Mouse (Mus musculus) embryonic fibroblast, embryonic 13.5 days (primary cell): ENCODE results near the gene Jam2. TPM values are rescaled to one million over a fixed set of nuclear protein-coding genes. Genes with fewer than 3 reads are reported as not detected.

Source experiments
- H3K27ac ChIP-seq: 2 replicates; pipeline ENCODE4 v1.5.1; 2012; ENCODE audit warnings: low read length, control low read depth, inconsistent platforms; ENCODE audit not compliant: insufficient read depth
- H3K4me1 ChIP-seq: 2 replicates; pipeline ENCODE4 v1.6.1; 2011; ENCODE audit warnings: low read length; ENCODE audit not compliant: control insufficient read depth, insufficient read depth
- H3K4me3 ChIP-seq: 2 replicates; pipeline ENCODE4 v1.5.1; 2011; ENCODE audit warnings: mild to moderate bottlenecking, control low read depth, low read length; ENCODE audit not compliant: insufficient read depth
- CTCF ChIP-seq: IDR thresholded peaks from 2 replicates; pipeline ENCODE4 v1.5.1; 2011; ENCODE audit warnings: mild to moderate bottlenecking, control low read depth, low read length, moderate library complexity, borderline replicate concordance; ENCODE audit not compliant: insufficient read depth
- POLR2A ChIP-seq: IDR thresholded peaks from 2 replicates; pipeline ENCODE4 v1.6.1; 2011; ENCODE audit warnings: low read depth, mild to moderate bottlenecking, control low read depth, low read length, moderate library complexity
- polyA plus RNA-seq: library from polyadenylated mRNA; stranded (reverse); fragments of >200 nt; gene quantifications from 2 replicates; pipeline ENCODE4 v1.2.4, GENCODE M21; 2011; ENCODE audit warnings: low read depth; ENCODE audit not compliant: missing spikeins, insufficient read length

Gene Jam2
- polyA plus RNA-seq: 5.5 and 6.8 TPM in 2 replicates

DNA sequence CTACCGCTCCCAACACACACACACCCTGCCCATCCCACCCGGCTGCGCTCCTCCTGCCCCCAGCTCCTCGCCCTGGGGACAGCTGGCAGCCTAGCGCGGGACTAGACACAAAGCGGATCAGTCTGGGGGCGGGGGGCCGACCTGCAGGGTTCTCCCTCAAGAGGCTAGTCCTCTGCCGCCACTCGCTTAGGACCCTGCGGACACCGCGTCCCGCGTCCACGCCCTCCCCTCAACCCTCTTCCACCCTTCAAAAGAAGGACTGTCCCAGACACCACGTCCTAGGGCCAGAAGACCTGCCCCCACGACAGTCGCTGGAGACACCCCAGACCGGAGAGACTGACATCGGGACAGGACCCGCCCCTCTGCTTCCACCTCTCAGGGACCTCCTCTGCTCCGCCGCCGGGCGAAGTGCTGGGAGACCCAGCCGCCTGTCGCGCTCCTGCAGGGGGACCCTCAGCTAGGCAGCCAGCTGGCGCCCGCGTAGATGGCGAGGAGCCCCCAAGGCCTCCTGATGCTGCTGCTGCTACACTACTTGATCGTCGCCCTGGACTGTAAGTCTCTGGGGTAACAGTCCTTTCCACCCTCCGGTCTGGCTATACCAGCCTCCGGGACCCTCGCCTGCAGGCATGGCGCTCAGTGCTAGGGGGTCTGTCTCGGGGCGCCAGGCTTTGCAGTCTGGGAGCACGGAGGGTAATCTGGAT, at the start of gene Jam2:
Gene Jam2, plus strand, starts transcription at position 121 of the 701 bp plus-strand sequence.
- no peak within 1 kb of the TSS for H3K27ac ChIP-seq
- no peak for TF ChIP-seq CTCF
- TF ChIP-seq POLR2A: no peak
- H3K4me3 ChIP-seq: peak within 1 kb of the TSS; percentile 58
- H3K4me1 ChIP-seq: peaks cover 2% of the 10 kb centered on the region; the same call in 1 of the 2 replicates

DNA sequence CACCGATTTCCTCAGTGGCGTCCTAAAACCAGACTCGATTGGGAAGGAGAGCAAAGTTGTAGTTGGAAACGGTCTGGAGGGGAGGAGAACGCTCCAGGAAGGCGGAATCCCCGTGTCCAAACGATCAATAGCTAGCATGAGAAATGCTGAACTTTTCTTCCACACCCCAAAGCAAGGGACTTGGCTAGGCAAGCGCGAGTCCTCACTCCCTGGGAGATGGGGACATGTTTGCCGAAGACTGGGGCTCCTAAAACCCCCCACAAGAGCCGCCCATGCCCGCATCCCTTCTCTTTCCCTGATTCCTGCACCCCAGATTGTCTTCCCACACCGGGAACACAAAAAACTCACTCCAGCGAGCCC, 39.1 kb upstream of the Jam2 start:
- TF ChIP-seq CTCF (no peak), POLR2A (no peak)
- peaks cover 2% of the 10 kb centered on the region; the same call in 1 of the 2 replicates for H3K4me1 ChIP-seq
- no peak overlapping the region for H3K27ac ChIP-seq

DNA sequence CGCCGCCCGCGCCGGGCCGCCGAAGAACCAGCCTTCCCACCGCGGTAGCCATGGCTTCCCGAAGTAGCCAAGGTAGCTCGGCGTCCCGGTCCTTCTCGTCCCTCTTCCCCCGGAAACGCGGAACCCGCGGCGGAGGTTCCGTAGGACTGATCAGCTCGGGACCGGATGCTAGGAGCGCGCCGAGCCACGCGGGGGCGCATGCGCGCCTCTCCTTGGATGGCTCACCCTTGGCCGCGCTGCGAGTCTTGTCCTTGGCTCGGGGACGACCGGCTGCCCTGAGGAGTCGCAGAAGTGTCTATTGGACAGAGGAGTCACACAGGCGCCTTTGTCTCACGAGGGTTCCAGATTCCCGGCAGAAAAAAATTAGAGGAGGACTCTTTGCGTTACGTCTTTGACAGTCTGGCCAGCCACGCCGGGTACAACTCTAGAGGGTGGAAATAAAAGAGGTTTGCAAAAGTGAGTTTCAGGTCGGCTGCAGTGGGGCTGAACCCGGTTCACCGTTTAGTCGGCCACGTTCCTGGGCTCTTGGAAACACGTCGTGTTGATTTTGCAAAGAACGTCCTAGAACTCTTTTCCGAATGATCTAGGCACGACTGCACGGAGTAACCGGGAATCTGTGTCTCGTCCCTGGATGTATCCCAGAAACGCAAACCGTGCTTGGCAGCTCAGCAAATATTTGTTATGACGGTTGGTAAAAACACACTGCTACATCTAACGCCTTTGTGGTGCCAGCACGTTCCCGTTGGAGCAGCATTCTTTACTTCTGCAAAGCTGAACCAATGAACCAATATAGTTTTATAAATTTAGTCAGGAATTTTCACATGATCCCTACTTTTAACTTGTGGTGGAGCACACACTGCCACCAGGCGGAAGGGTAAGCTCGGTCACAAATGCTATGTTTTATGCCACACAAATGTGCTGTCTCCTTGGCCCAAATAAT, 38.5 kb upstream of the Jam2 start, which contains the start of gene Mrpl39:
Gene Mrpl39, minus strand, starts transcription at position 577 of the 940 bp plus-strand sequence.
- TF ChIP-seq POLR2A (peak; percentile 70), CTCF (peak; percentile 76)
- Histone ChIP-seq H3K4me1 (peaks cover 2% of the 10 kb centered on the region; the same call in 1 of the 2 replicates), H3K4me3 (peak within 1 kb of the TSS; percentile 80), H3K27ac (peak within 1 kb of the TSS; percentile 32)

More for the DNA sequence above, 39.1 kb upstream of the Jam2 start:
- H3K4me3 ChIP-seq: peak overlapping the region; percentile 80

DNA sequence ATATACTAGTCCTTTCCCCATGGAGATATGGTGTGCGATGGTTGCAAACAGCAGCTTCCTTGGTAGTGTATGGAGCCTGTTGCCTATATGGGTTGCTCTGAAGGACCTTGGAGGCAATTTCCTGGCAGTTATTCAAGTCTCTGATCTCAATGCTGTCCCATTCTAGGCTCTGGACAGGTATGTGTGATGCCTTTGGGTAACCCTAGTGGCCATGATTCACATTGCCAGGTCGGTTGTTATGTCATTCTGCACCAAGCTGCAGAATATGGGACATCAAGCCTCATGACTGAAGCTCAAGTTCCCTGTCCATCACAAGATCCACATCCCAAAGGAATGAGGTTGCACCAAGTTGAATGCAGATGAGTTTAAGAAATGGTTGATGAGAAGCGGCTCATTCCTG, 36.6 kb upstream of the Jam2 start:
- TF ChIP-seq POLR2A: no peak
- no peak for TF ChIP-seq CTCF
- H3K4me1 ChIP-seq: peaks cover 2% of the 10 kb centered on the region; the same call in 1 of the 2 replicates
- no peak overlapping the region for H3K4me3 ChIP-seq
- H3K27ac ChIP-seq: no peak overlapping the region

DNA sequence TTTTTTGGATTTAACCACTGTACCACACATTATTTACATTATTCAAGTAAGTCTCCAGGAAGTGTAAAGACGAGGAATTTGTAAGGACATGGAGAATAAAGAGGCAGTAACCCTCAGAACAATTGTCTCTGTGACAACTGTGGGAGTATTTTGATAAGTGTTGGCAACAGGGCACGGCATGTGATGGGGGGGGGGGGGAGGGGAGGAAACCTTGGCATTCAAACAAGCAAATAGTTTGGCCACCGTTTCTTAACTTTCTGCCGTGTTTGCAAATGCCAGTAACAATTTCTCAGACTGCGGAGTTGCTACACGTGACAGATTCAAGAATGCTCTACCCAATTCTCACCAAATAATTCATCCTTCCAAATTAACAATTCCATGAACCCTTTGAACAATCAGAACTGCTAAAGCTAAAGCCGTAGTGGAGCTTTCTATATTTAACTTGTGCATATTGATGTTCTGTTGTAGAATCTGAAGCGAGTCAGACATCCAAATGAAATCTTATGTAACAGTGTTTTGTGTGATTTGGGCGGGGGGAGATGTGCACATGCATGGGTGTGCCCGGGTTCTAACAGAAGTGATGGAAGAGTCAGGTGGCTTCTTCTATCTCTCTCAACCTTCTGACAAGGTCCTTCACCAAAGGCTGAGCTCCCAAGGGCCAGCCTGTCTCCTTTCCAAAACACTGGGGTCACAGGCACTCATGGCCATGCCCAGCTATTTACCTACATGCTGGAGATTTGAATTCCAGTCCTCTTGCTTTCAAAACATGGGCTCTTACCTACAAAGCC, 29.0 kb upstream of the Jam2 start:
- Histone ChIP-seq H3K27ac (no peak overlapping the region), H3K4me3 (no peak overlapping the region), H3K4me1 (no peaks in the 10 kb centered on the region)
- no peak for TF ChIP-seq POLR2A
- TF ChIP-seq CTCF: no peak

DNA sequence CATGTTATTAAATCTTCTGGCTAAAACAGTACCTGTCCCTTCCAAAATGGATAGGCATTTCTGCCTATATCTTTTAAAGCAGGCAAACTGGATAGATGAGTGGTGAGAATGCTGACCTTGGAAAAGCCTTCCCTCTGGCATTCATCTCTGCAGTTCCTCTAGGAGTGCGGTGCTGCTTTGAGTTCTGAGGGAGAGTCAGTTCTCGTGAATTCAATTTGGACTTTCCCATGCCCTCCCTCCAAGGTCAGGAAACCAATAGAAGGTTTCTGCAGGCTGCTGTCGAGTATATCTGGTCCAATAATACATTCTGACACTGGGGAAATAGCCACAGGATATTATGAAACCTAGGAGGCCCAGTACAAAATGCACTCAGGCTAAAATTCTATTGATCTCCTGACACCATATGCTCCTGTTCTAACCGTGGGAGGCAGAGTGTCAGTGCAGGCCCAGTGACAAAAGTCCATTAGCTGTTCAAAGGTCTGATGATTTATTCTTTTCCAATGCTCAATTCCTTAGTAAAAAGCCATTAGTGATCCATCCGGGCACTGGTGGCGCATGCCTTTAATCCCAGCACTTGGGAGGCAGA, 28.1 kb upstream of the Jam2 start:
- no peak overlapping the region for H3K4me3 ChIP-seq
- H3K4me1 ChIP-seq: no peaks in the 10 kb centered on the region
- TF ChIP-seq CTCF (no peak), POLR2A (no peak)
- H3K27ac ChIP-seq: no peak overlapping the region

DNA sequence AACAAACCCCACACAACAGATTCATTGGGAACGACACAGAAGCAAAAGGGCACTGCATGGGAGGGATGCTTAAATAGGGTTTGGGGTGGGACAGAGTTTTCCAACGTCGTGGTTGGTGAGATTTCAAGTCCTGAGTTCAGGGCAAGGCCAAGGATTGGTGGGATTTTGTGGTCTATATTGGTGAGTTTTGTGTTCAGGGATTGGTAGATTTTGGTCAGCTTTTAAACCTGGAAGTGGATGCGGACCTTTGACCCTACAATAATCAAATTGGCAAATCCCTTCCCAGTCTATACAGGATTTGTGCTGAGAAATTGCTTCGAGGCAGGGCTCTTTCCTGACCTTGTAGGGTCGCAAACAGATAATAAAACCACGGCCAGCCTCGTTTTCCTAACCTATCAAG, 6.0 kb upstream of the Jam2 start:
- H3K4me1 ChIP-seq: peaks cover 2% of the 10 kb centered on the region; the same call in 1 of the 2 replicates
- H3K4me3 ChIP-seq: no peak overlapping the region
- TF ChIP-seq CTCF (no peak), POLR2A (no peak)
- no peak overlapping the region for H3K27ac ChIP-seq

DNA sequence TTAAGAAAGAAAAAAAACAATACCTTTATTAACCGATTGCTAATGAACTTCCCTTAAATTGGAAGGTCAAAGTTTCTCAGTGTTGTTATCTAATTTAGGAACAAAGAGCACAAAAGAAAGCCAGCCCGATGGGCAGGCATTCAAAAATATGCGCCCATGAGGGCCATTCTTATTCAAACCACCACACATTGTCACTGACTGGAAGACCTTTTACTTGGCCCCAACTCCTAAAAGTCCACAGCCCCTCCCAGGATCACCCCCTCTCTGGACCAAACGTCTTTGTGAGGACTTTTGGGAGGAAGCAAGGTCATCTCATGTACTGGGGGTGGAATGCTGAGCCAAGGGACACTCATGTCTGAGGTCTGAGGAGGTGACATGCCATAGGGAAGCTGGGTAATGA, 4.7 kb upstream of the Jam2 start:
- peaks cover 2% of the 10 kb centered on the region; the same call in 1 of the 2 replicates for H3K4me1 ChIP-seq
- no peak overlapping the region for H3K27ac ChIP-seq
- no peak overlapping the region for H3K4me3 ChIP-seq
- TF ChIP-seq CTCF (no peak), POLR2A (no peak)

DNA sequence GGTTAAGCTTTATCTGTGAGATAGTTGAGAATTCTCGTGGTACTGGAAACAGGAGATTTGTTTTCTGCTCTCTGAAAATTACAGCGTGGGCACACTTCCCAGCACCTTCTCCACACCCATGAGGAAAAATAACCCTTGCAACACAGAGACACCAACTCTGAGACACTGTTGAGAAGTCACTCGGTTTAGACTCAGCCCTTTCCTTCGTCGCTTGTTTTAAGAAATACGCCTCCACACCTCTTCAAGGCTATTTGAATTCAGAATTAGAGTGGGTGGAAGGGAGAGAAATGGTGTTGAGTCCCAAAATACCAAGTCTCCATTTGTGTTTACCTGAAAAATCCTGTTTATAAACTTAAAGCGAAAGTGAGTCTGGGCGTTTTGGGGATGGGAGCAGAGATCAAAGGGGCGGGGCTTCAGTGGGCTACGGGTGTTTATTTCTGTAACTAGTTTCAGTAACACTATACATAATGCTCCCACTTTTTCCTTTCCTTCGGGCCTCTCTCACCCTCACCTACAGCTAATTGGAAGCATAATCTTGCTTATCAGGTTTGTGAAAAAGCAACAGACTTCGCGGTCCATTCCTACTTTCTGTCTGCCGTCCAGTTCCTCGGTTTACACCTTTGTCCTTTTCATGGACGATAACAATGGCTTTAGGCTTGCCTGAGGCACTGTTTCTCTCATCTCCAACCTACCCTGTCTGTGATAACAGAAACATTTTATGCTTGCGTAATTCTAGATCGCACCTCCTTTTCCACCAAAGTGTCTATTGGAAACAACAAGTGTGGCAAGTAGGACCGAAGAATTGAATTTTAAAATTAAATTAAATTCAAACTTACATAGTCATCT, 4.1 kb upstream of the Jam2 start:
- H3K27ac ChIP-seq: no peak overlapping the region
- peaks cover 2% of the 10 kb centered on the region; the same call in 1 of the 2 replicates for H3K4me1 ChIP-seq
- H3K4me3 ChIP-seq: no peak overlapping the region
- TF ChIP-seq CTCF (no peak), POLR2A (no peak)
